Mouse (Mus musculus): ENCODE data around the gene Chit1.

The Chit1 gene

GRCm38 (mm10) chr1:134120179-134120578 is 9.1 kb downstream of the Chit1 start:
- peak; percentile 87 for DNase-seq (ENCODE audit: low read depth, low spot score)
- no peaks in the 10 kb centered on the region for H3K36me3 ChIP-seq (ENCODE audit: control insufficient read depth, insufficient read depth, low read length, poor library complexity, severe bottlenecking)
- no peaks in the 10 kb centered on the region for H3K27me3 ChIP-seq (ENCODE audit: control insufficient read depth, insufficient read depth, low read length, poor library complexity, severe bottlenecking)

- peak; percentile 72 for DNase-seq (ENCODE audit: low read depth, low spot score)
- Histone ChIP-seq H3K36me3 (ENCODE audit: control insufficient read depth, insufficient read depth, low read length, poor library complexity, severe bottlenecking) (no peaks in the 10 kb centered on the region), H3K27me3 (ENCODE audit: control insufficient read depth, insufficient read depth, low read length, poor library complexity, severe bottlenecking) (no peaks in the 10 kb centered on the region)
Measured at GRCm38 (mm10) chr1:134122195-134122594, 11.2 kb downstream of the Chit1 start.

- no peak for DNase-seq (ENCODE audit: low read depth, low spot score)
- Histone ChIP-seq H3K36me3 (ENCODE audit: control insufficient read depth, insufficient read depth, low read length, poor library complexity, severe bottlenecking) (no peaks in the 10 kb centered on the region), H3K27me3 (ENCODE audit: control insufficient read depth, insufficient read depth, low read length, poor library complexity, severe bottlenecking) (no peaks in the 10 kb centered on the region)
Measured at GRCm38 (mm10) chr1:134133316-134133715, 22.3 kb downstream of the Chit1 start.

- Histone ChIP-seq H3K27me3 (ENCODE audit: control insufficient read depth, insufficient read depth, low read length, poor library complexity, severe bottlenecking) (no peaks in the 10 kb centered on the region), H3K36me3 (ENCODE audit: control insufficient read depth, insufficient read depth, low read length, poor library complexity, severe bottlenecking) (no peaks in the 10 kb centered on the region)
- no peak for DNase-seq (ENCODE audit: low read depth, low spot score)
Measured at GRCm38 (mm10) chr1:134136351-134136750, 25.3 kb downstream of the Chit1 start.

GRCm38 (mm10) chr1:134138424-134138823 is 27.4 kb downstream of the Chit1 start:
- no peaks in the 10 kb centered on the region for H3K27me3 ChIP-seq (ENCODE audit: control insufficient read depth, insufficient read depth, low read length, poor library complexity, severe bottlenecking)
- DNase-seq (ENCODE audit: low read depth, low spot score), result no peak
- no peaks in the 10 kb centered on the region for H3K36me3 ChIP-seq (ENCODE audit: control insufficient read depth, insufficient read depth, low read length, poor library complexity, severe bottlenecking)

GRCm38 (mm10) chr1:134142363-134142794 is 31.3 kb downstream of the Chit1 start:
- DNase-seq (ENCODE audit: low read depth, low spot score), result no peak
- no peaks in the 10 kb centered on the region for H3K27me3 ChIP-seq (ENCODE audit: control insufficient read depth, insufficient read depth, low read length, poor library complexity, severe bottlenecking)
- no peaks in the 10 kb centered on the region for H3K36me3 ChIP-seq (ENCODE audit: control insufficient read depth, insufficient read depth, low read length, poor library complexity, severe bottlenecking)

- Histone ChIP-seq H3K36me3 (ENCODE audit: control insufficient read depth, insufficient read depth, low read length, poor library complexity, severe bottlenecking) (no peaks in the 10 kb centered on the region), H3K27me3 (ENCODE audit: control insufficient read depth, insufficient read depth, low read length, poor library complexity, severe bottlenecking) (no peaks in the 10 kb centered on the region)
- DNase-seq (ENCODE audit: low read depth, low spot score), result no peak
Measured at GRCm38 (mm10) chr1:134146066-134146465, 35.0 kb downstream of the Chit1 start.

- no peak for DNase-seq (ENCODE audit: low read depth, low spot score)
- Histone ChIP-seq H3K27me3 (ENCODE audit: control insufficient read depth, insufficient read depth, low read length, poor library complexity, severe bottlenecking) (no peaks in the 10 kb centered on the region), H3K36me3 (ENCODE audit: control insufficient read depth, insufficient read depth, low read length, poor library complexity, severe bottlenecking) (no peaks in the 10 kb centered on the region)
Measured at GRCm38 (mm10) chr1:134150076-134150475, 39.0 kb downstream of the Chit1 start.

GRCm38 (mm10) chr1:134150745-134151144 is 39.7 kb downstream of the Chit1 start:
- Histone ChIP-seq H3K27me3 (ENCODE audit: control insufficient read depth, insufficient read depth, low read length, poor library complexity, severe bottlenecking) (no peaks in the 10 kb centered on the region), H3K36me3 (ENCODE audit: control insufficient read depth, insufficient read depth, low read length, poor library complexity, severe bottlenecking) (no peaks in the 10 kb centered on the region)
- DNase-seq (ENCODE audit: low read depth, low spot score), result no peak

- Histone ChIP-seq H3K27me3 (ENCODE audit: control insufficient read depth, insufficient read depth, low read length, poor library complexity, severe bottlenecking) (no peaks in the 10 kb centered on the region), H3K36me3 (ENCODE audit: control insufficient read depth, insufficient read depth, low read length, poor library complexity, severe bottlenecking) (no peaks in the 10 kb centered on the region)
- peak; percentile 84 for DNase-seq (ENCODE audit: low read depth, low spot score)
Measured at GRCm38 (mm10) chr1:134151655-134152412, 40.8 kb downstream of the Chit1 start.

- H3K27me3 ChIP-seq (ENCODE audit: control insufficient read depth, insufficient read depth, low read length, poor library complexity, severe bottlenecking), result no peaks in the 10 kb centered on the region
- no peaks in the 10 kb centered on the region for H3K36me3 ChIP-seq (ENCODE audit: control insufficient read depth, insufficient read depth, low read length, poor library complexity, severe bottlenecking)
- no peak for DNase-seq (ENCODE audit: low read depth, low spot score)
Measured at GRCm38 (mm10) chr1:134152626-134153590, 41.9 kb downstream of the Chit1 start.

GRCm38 (mm10) chr1:134154121-134154520 is 43.1 kb downstream of the Chit1 start:
- Histone ChIP-seq H3K27me3 (ENCODE audit: control insufficient read depth, insufficient read depth, low read length, poor library complexity, severe bottlenecking) (no peaks in the 10 kb centered on the region), H3K36me3 (ENCODE audit: control insufficient read depth, insufficient read depth, low read length, poor library complexity, severe bottlenecking) (no peaks in the 10 kb centered on the region)
- DNase-seq (ENCODE audit: low read depth, low spot score), result no peak

GRCm38 (mm10) chr1:134154655-134155054 is 43.6 kb downstream of the Chit1 start:
- DNase-seq (ENCODE audit: low read depth, low spot score), result peak; percentile 41
- H3K27me3 ChIP-seq (ENCODE audit: control insufficient read depth, insufficient read depth, low read length, poor library complexity, severe bottlenecking), result no peaks in the 10 kb centered on the region
- no peaks in the 10 kb centered on the region for H3K36me3 ChIP-seq (ENCODE audit: control insufficient read depth, insufficient read depth, low read length, poor library complexity, severe bottlenecking)

- no peaks in the 10 kb centered on the region for H3K36me3 ChIP-seq (ENCODE audit: control insufficient read depth, insufficient read depth, low read length, poor library complexity, severe bottlenecking)
- no peak for DNase-seq (ENCODE audit: low read depth, low spot score)
- no peaks in the 10 kb centered on the region for H3K27me3 ChIP-seq (ENCODE audit: control insufficient read depth, insufficient read depth, low read length, poor library complexity, severe bottlenecking)
Measured at GRCm38 (mm10) chr1:134160404-134160803, 49.4 kb downstream of the Chit1 start.

- no peaks in the 10 kb centered on the region for H3K36me3 ChIP-seq (ENCODE audit: control insufficient read depth, insufficient read depth, low read length, poor library complexity, severe bottlenecking)
- no peaks in the 10 kb centered on the region for H3K27me3 ChIP-seq (ENCODE audit: control insufficient read depth, insufficient read depth, low read length, poor library complexity, severe bottlenecking)
- no peak for DNase-seq (ENCODE audit: low read depth, low spot score)
Measured at GRCm38 (mm10) chr1:134161399-134161798, 50.4 kb downstream of the Chit1 start.
